Mouse (Mus musculus) heart, postnatal 0 days (tissue): Measurements from ENCODE around the gene Sox15.
A peak's percentile ranks its signal among the peaks of the same experiment; 100 is the strongest.

Source experiments
- CTCF ChIP-seq: IDR thresholded peaks from 2 replicates; pipeline ENCODE4 v1.5.1; 2016; ENCODE audit warnings: antibody characterized with exemption, control low read depth, low read depth
- EP300 ChIP-seq: IDR thresholded peaks from 2 replicates; pipeline ENCODE4 v1.6.1; 2016; ENCODE audit warnings: antibody characterized with exemption, low read depth

DNA sequence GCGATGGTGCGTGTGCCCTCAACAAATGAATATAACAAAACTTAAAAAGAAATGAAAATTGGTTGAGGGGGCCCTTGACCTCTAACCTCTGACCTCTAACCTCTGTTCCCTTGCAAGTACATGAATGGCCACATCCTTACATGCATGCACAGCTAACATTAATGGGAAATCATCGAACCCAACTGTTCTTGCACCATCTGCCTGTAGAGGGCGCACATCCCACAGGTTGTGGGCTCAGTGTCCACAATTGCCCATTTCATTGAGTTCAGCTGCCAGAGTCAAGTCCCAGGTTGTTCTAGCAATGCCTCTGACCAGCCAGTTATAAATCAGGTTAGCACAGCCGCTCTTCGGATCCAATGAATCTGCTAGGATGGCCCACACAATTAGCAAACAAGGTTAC, 26.8 kb upstream of the Sox15 start:
- TF ChIP-seq CTCF (peak; percentile 91), EP300 (no peak)
